Mouse (Mus musculus) limb, embryonic 12.5 days (tissue): ENCODE measurements around the gene Zdhhc22. TPM values are rescaled to one million over a fixed set of nuclear protein-coding genes. Genes with fewer than 3 reads are reported as not detected.

Experiments used
- ATAC-seq: fragments of 200-750 bp; cut with Nextera tagmentation; 2 replicates; pipeline ENCODE4 v1.8.0; 2017; ENCODE audit warnings: low read depth, moderate TSS enrichment; ENCODE audit not compliant: insufficient number of reproducible peaks, insufficient read depth, low FRiP score, low TSS enrichment
- H3K27ac ChIP-seq: fragments of 300-500 bp; sonication (generic); 2 replicates; pipeline ENCODE4 v1.5.1; 2016; ENCODE audit warnings: mild to moderate bottlenecking, moderate library complexity
- H3K27me3 ChIP-seq: fragments of 300-500 bp; sonication (generic); 2 replicates; pipeline ENCODE4 v1.6.1; 2016; ENCODE audit warnings: mild to moderate bottlenecking, moderate library complexity
- H3K36me3 ChIP-seq: fragments of 300-500 bp; sonication (generic); 2 replicates; pipeline ENCODE4 v1.6.1; 2016; ENCODE audit warnings: mild to moderate bottlenecking, moderate library complexity
- H3K4me1 ChIP-seq: fragments of 300-500 bp; sonication (generic); replicated peaks from 2 replicates; pipeline ENCODE4 v1.6.1; 2016
- H3K4me2 ChIP-seq: fragments of 300-500 bp; sonication (generic); 2 replicates; pipeline ENCODE4 v1.6.1; 2016; ENCODE audit warnings: mild to moderate bottlenecking, moderate library complexity
- H3K4me3 ChIP-seq: fragments of 300-500 bp; sonication (generic); replicated peaks from 2 replicates; pipeline ENCODE4 v1.5.1; 2016; ENCODE audit warnings: mild to moderate bottlenecking
- H3K9ac ChIP-seq: fragments of 300-500 bp; sonication (generic); replicated peaks from 2 replicates; pipeline ENCODE4 v1.6.1; 2016; ENCODE audit warnings: mild to moderate bottlenecking, moderate library complexity
- H3K9me3 ChIP-seq: fragments of 300-500 bp; sonication (generic); 2 replicates; pipeline ENCODE4 v1.6.1; 2016; ENCODE audit warnings: mild to moderate bottlenecking, moderate library complexity
- WGBS: fragments of 180-500 bp; shearing (Covaris S2); methylation state at CpG from one replicate; pipeline ENCODE4 v1.1.7; 2016; 5-methylcytosine and 5-hydroxymethylcytosine counted together
- polyA plus RNA-seq: library from polyadenylated mRNA; unstranded; fragments of >200 nt; fragmentation: Nextera tagmentation; extraction: Ambion mirVana; gene quantifications from 2 replicates; pipeline ENCODE4 v1.2.1, GENCODE M21; 2016

The Zdhhc22 gene
- polyA plus RNA-seq, 1 experiment from 2014 or later: 0.20 TPM

GRCm38 (mm10) chr12:86961589-86962344 is 28.5 kb downstream of the Zdhhc22 start:
- no peak overlapping the region for H3K4me3 ChIP-seq
- H3K27ac ChIP-seq: no peak overlapping the region
- H3K9me3 ChIP-seq: no peaks in the 10 kb centered on the region
- no peak overlapping the region for H3K4me2 ChIP-seq
- no peaks in the 10 kb centered on the region for H3K4me1 ChIP-seq
- whole genome bisulfite sequencing: 91% methylated on average over 11 of the region's 11 CpGs
- H3K36me3 ChIP-seq: peaks cover 92% of the 10 kb centered on the region
- no peak overlapping the region for H3K9ac ChIP-seq
- no peak for ATAC-seq
- no peaks in the 10 kb centered on the region for H3K27me3 ChIP-seq

- 98% methylated on average over 3 of the region's 3 CpGs for WGBS
- Histone ChIP-seq H3K36me3 (peaks cover 95% of the 10 kb centered on the region), H3K9ac (no peak overlapping the region), H3K4me1 (no peaks in the 10 kb centered on the region), H3K4me2 (no peak overlapping the region), H3K27ac (no peak overlapping the region), H3K27me3 (no peaks in the 10 kb centered on the region), H3K4me3 (no peak overlapping the region), H3K9me3 (no peaks in the 10 kb centered on the region)
- no peak for ATAC-seq
Observed at GRCm38 (mm10) chr12:86960791-86961335, 29.4 kb downstream of the Zdhhc22 start.

- peaks cover 95% of the 10 kb centered on the region for H3K36me3 ChIP-seq
- H3K4me2 ChIP-seq: no peak overlapping the region
- no peak for ATAC-seq
- no peak overlapping the region for H3K27ac ChIP-seq
- 86% methylated on average over 15 of the region's 15 CpGs for WGBS
- H3K9me3 ChIP-seq: no peaks in the 10 kb centered on the region
- no peak overlapping the region for H3K9ac ChIP-seq
- H3K4me3 ChIP-seq: no peak overlapping the region
- H3K4me1 ChIP-seq: no peaks in the 10 kb centered on the region
- H3K27me3 ChIP-seq: no peaks in the 10 kb centered on the region
Observed at GRCm38 (mm10) chr12:86960138-86960537, 30.1 kb downstream of the Zdhhc22 start.

- ATAC-seq: no peak
- H3K9ac ChIP-seq: no peak overlapping the region
- no peak overlapping the region for H3K4me2 ChIP-seq
- 93% methylated on average over 5 of the region's 5 CpGs for WGBS
- no peak overlapping the region for H3K4me3 ChIP-seq
- no peaks in the 10 kb centered on the region for H3K27me3 ChIP-seq
- no peaks in the 10 kb centered on the region for H3K4me1 ChIP-seq
- no peaks in the 10 kb centered on the region for H3K9me3 ChIP-seq
- peaks cover 93% of the 10 kb centered on the region for H3K36me3 ChIP-seq
- no peak overlapping the region for H3K27ac ChIP-seq
Observed at GRCm38 (mm10) chr12:86959661-86960060, 30.6 kb downstream of the Zdhhc22 start.

GRCm38 (mm10) chr12:86958558-86958957 is 31.7 kb downstream of the Zdhhc22 start:
- ATAC-seq: no peak
- H3K4me2 ChIP-seq: no peak overlapping the region
- H3K27ac ChIP-seq: no peak overlapping the region
- no peaks in the 10 kb centered on the region for H3K27me3 ChIP-seq
- no peaks in the 10 kb centered on the region for H3K4me1 ChIP-seq
- H3K9ac ChIP-seq: no peak overlapping the region
- peaks cover 92% of the 10 kb centered on the region for H3K36me3 ChIP-seq
- WGBS: 90% methylated on average over 5 of the region's 5 CpGs
- H3K4me3 ChIP-seq: no peak overlapping the region
- H3K9me3 ChIP-seq: no peaks in the 10 kb centered on the region

GRCm38 (mm10) chr12:86955894-86956293 is 34.3 kb downstream of the Zdhhc22 start:
- Histone ChIP-seq H3K36me3 (peaks cover 78% of the 10 kb centered on the region), H3K9ac (no peak overlapping the region), H3K4me2 (no peak overlapping the region), H3K4me1 (no peaks in the 10 kb centered on the region), H3K27me3 (no peaks in the 10 kb centered on the region), H3K9me3 (no peaks in the 10 kb centered on the region), H3K27ac (no peak overlapping the region), H3K4me3 (no peak overlapping the region)
- 88% methylated on average over 2 of the region's 2 CpGs for WGBS
- no peak for ATAC-seq

GRCm38 (mm10) chr12:86952331-86952850 is 37.8 kb downstream of the Zdhhc22 start:
- H3K4me2 ChIP-seq: no peak overlapping the region
- H3K9me3 ChIP-seq: no peaks in the 10 kb centered on the region
- H3K4me3 ChIP-seq: no peak overlapping the region
- no peak for ATAC-seq
- peaks cover 20% of the 10 kb centered on the region for H3K4me1 ChIP-seq
- no peaks in the 10 kb centered on the region for H3K27me3 ChIP-seq
- WGBS: 87% methylated on average over 10 of the region's 10 CpGs
- H3K36me3 ChIP-seq: peaks cover 44% of the 10 kb centered on the region
- H3K9ac ChIP-seq: no peak overlapping the region
- no peak overlapping the region for H3K27ac ChIP-seq

- Histone ChIP-seq H3K9me3 (no peaks in the 10 kb centered on the region), H3K9ac (no peak overlapping the region), H3K27me3 (no peaks in the 10 kb centered on the region), H3K4me1 (peaks cover 24% of the 10 kb centered on the region), H3K4me3 (no peak overlapping the region), H3K27ac (no peak overlapping the region), H3K4me2 (no peak overlapping the region), H3K36me3 (peaks cover 32% of the 10 kb centered on the region)
- 90% methylated on average over 3 of the region's 3 CpGs for WGBS
- ATAC-seq: no peak
Observed at GRCm38 (mm10) chr12:86950961-86951360, 39.3 kb downstream of the Zdhhc22 start.

GRCm38 (mm10) chr12:86950161-86950960 is 39.9 kb downstream of the Zdhhc22 start:
- H3K27me3 ChIP-seq: no peaks in the 10 kb centered on the region
- no peak overlapping the region for H3K4me3 ChIP-seq
- WGBS: 85% methylated on average over 16 of the region's 16 CpGs
- H3K27ac ChIP-seq: no peak overlapping the region
- H3K4me2 ChIP-seq: no peak overlapping the region
- H3K36me3 ChIP-seq: peaks cover 26% of the 10 kb centered on the region
- no peak overlapping the region for H3K9ac ChIP-seq
- ATAC-seq: no peak
- peaks cover 26% of the 10 kb centered on the region for H3K4me1 ChIP-seq
- no peaks in the 10 kb centered on the region for H3K9me3 ChIP-seq

- no peaks in the 10 kb centered on the region for H3K27me3 ChIP-seq
Observed at GRCm38 (mm10) chr12:86949501-86949900, 40.7 kb downstream of the Zdhhc22 start.

GRCm38 (mm10) chr12:86948627-86949026 is 41.6 kb downstream of the Zdhhc22 start:
- WGBS: 24% methylated on average over 6 of the region's 6 CpGs
- no peaks in the 10 kb centered on the region for H3K27me3 ChIP-seq
- peak overlapping the region; percentile 91; the same call in 1 of the 2 replicates for H3K9ac ChIP-seq
- peak overlapping the region; percentile 89 for H3K4me2 ChIP-seq
- no peaks in the 10 kb centered on the region for H3K9me3 ChIP-seq
- peak overlapping the region; percentile 70; the same call in 1 of the 2 replicates for H3K4me3 ChIP-seq
- 0 out of 2 replicates have a peak overlapping the region, but pooled peaks have one; percentile 100 for H3K27ac ChIP-seq
- peaks cover 26% of the 10 kb centered on the region for H3K4me1 ChIP-seq
- no peak for ATAC-seq
- H3K36me3 ChIP-seq: peaks cover 13% of the 10 kb centered on the region

More at GRCm38 (mm10) chr12:86949501-86949900, 40.7 kb downstream of the Zdhhc22 start:
- ATAC-seq: no peak
- Histone ChIP-seq H3K4me3 (no peak overlapping the region), H3K27ac (no peak overlapping the region), H3K4me1 (peaks cover 26% of the 10 kb centered on the region), H3K4me2 (no peak overlapping the region), H3K9ac (no peak overlapping the region), H3K9me3 (no peaks in the 10 kb centered on the region), H3K36me3 (peaks cover 20% of the 10 kb centered on the region)
- 85% methylated on average over 9 of the region's 9 CpGs for WGBS
